Mouse (Mus musculus): ENCODE measurements around the gene Ahnak2. TPM values are rescaled to one million over a fixed set of nuclear protein-coding genes. Genes with fewer than 3 reads are reported as not detected.

The Ahnak2 gene
- total and polyA plus RNA-seq, 3 experiments: 3.1 to 27.7 (median 14.6) TPM

DNA sequence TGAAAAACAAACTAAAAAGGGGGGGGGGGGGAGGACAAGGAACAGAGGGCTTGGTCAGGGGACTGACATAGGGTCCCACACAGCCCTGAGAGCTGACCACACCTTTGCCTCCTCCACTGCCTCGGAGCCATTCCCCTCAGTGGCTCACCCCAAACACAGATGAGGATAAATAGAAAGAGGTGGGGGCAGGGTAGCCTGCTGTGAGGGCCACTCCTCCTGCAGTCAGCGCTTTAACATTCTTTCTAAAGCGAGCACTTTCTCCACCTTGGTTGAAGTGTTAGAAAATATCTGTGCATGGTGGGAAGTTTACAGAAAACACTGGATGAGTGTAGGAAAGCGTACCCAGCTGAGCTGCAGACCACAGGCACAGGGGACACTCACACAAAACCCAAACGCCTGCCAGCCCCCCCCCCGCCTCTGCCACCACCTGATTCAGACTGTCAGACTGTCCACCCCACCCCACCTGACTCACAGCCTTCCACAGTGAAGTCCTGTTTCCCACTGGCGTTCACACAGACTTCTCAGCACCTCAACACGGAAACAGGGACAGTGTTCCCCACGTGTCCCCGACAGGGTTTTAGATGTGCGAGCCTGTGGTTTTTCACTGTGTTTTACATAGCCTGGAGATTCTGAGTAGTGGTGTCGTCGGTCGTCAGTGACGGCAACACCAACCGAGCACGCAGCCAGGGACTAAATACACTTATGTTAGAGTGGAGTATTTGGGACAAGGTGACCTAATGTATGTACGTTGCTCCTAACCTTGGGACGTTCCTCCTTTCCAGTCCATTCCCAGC lies 7.8 kb upstream of the Ahnak2 start:
- Histone ChIP-seq H3K4me1 (ENCODE audit: control insufficient read depth in 1 of 2, insufficient read depth in 2 of 2) (peaks cover 0 to 16% of the 10 kb centered on the region in 2 experiments; a peak in 3 of 4 replicates), H3K4me2 (ENCODE audit: insufficient read depth, low read depth, poor library complexity, severe bottlenecking) (no peak overlapping the region), H3K9me3 (replicated peaks; ENCODE audit: low read length) (no peaks in the 10 kb centered on the region), H3K4me3 (replicated peaks in 1 of 3; ENCODE audit: low read depth in 2 of 3, low read length in 2 of 3, poor library complexity in 1 of 3) (no peak overlapping the region), H3K27me3 (replicated peaks) (peaks cover 10% of the 10 kb centered on the region), H3K79me2 (replicated peaks; ENCODE audit: control insufficient read depth, extremely low read depth, insufficient read depth, poor library complexity, severe bottlenecking) (no peaks in the 10 kb centered on the region), H3K36me3 (replicated peaks in 1 of 2; ENCODE audit: control insufficient read depth in 1 of 2, insufficient read depth in 1 of 2, low read length in 1 of 2) (peaks cover 3 to 40% of the 10 kb centered on the region in 2 experiments), H3K27ac (ENCODE audit: insufficient read depth, low read depth) (no peak overlapping the region), H3K9ac (ENCODE audit: insufficient read depth, low read depth) (no peak overlapping the region)
- no peak for DNase-seq (ENCODE audit: extremely low read depth)
- dilution Hi-C loops (cut with MboI; ENCODE audit: extremely low pct_ligation_motif_present, extremely low pct_unique_long_range_greater_than_20kb, low sequenced_read_pairs): loop anchor here (10.0 kb wide), 1 partner anchor 65 kb away; no protein-coding TSS in a partner anchor
- in situ Hi-C loops (cut with MboI; ENCODE audit: low pct_ligation_motif_present, low pct_unique_long_range_greater_than_20kb, low sequenced_read_pairs): no loop called here
- no peak for TF ChIP-seq RCOR1 (conservative IDR thresholded peaks at IDR 0.05; ENCODE audit: low read depth, low read length)
- no peak for TF ChIP-seq CHD2 (IDR thresholded peaks at IDR 0.05; ENCODE audit: low read length)
- TF ChIP-seq E2F4 (IDR thresholded peaks at IDR 0.05; ENCODE audit: insufficient replicate concordance, low read depth, low read length): no peak
- TF ChIP-seq UBTF (IDR thresholded peaks at IDR 0.05; ENCODE audit: low read depth, low read length): no peak
- TF ChIP-seq MXI1 (IDR thresholded peaks at IDR 0.05; ENCODE audit: low read depth, low read length): no peak
- no peak for TF ChIP-seq MYC (IDR thresholded peaks at IDR 0.05; ENCODE audit: low read depth, low read length)

DNA sequence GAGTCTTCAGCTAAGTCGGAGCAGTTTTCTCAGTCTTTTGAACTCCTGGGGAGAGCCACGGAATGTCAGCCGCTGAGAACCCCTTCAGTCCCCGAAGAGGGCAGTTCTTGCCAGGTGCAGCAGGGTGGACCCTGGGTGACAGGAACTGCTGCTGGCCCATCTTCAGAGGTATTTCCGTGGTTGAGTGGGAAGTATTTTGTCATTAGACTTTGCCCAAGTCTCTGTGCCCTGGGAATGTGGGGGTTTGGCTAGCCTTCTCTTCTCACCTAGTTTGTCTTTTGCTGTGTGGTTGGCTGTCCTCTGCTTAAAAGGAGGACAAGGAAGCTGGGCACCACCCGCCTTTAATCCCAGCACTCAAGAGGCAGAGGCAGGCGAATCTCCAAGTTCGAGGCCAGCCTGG lies 7.2 kb upstream of the Ahnak2 start:
- H3K27me3 ChIP-seq (replicated peaks): peaks cover 10% of the 10 kb centered on the region
- in situ Hi-C loops (cut with MboI; ENCODE audit: low pct_ligation_motif_present, low pct_unique_long_range_greater_than_20kb, low sequenced_read_pairs): no loop called here
- dilution Hi-C loops (cut with MboI; ENCODE audit: extremely low pct_ligation_motif_present, extremely low pct_unique_long_range_greater_than_20kb, low sequenced_read_pairs): loop anchor here (10.0 kb wide), 1 partner anchor 65 kb away; no protein-coding TSS in a partner anchor
- TF ChIP-seq EP300 (IDR thresholded peaks at IDR 0.05; ENCODE audit: low read length) (no peak), JUN (IDR thresholded peaks at IDR 0.05; ENCODE audit: insufficient read depth, low read depth, low read length) (no peak), USF2 (conservative IDR thresholded peaks at IDR 0.05; ENCODE audit: low read depth, low read length) (no peak), ELF1 (IDR thresholded peaks at IDR 0.05; ENCODE audit: low read depth, low read length) (no peak), MEF2A (IDR thresholded peaks at IDR 0.05; ENCODE audit: borderline replicate concordance, low read depth, low read length) (no peak), UBTF (IDR thresholded peaks at IDR 0.05; ENCODE audit: low read depth, low read length) (no peak), MYC (IDR thresholded peaks at IDR 0.05; ENCODE audit: low read depth, low read length) (no peak), USF1 (IDR thresholded peaks at IDR 0.05; ENCODE audit: low read depth, low read length) (no peak), ZKSCAN1 (IDR thresholded peaks at IDR 0.05; ENCODE audit: borderline replicate concordance, low read depth, low read length) (no peak), CHD2 (IDR thresholded peaks at IDR 0.05; ENCODE audit: low read length) (no peak), MAZ (IDR thresholded peaks at IDR 0.05; ENCODE audit: low read depth, low read length) (no peak), BHLHE40 (IDR thresholded peaks at IDR 0.05; ENCODE audit: low read depth, low read length) (no peak), TCF12 (IDR thresholded peaks at IDR 0.05; ENCODE audit: low read depth, low read length) (no peak), POLR2A (IDR thresholded peaks at IDR 0.05; ENCODE audit: low read depth, low read length) (no peak), E2F4 (IDR thresholded peaks at IDR 0.05; ENCODE audit: insufficient replicate concordance, low read depth, low read length) (no peak), SIN3A (IDR thresholded peaks at IDR 0.05; ENCODE audit: low read length) (no peak), MAFK (IDR thresholded peaks at IDR 0.05; ENCODE audit: insufficient replicate concordance, low read length) (no peak)
- H3K4me3 ChIP-seq (replicated peaks in 1 of 3; ENCODE audit: low read depth in 2 of 3, low read length in 2 of 3, poor library complexity in 1 of 3): peak overlapping the region in 1 of 3 experiments; percentile 64
- peaks cover 3 to 33% of the 10 kb centered on the region in 2 experiments for H3K36me3 ChIP-seq (replicated peaks in 1 of 2; ENCODE audit: control insufficient read depth in 1 of 2, insufficient read depth in 1 of 2, low read length in 1 of 2)
- no peak for DNase-seq (ENCODE audit: extremely low read depth)
- peak overlapping the region; percentile 67 for H3K9ac ChIP-seq (ENCODE audit: insufficient read depth, low read depth)
- peaks cover 0 to 22% of the 10 kb centered on the region in 2 experiments; a peak in 3 of 4 replicates for H3K4me1 ChIP-seq (ENCODE audit: control insufficient read depth in 1 of 2, insufficient read depth in 2 of 2)
- H3K9me3 ChIP-seq (replicated peaks; ENCODE audit: low read length): no peaks in the 10 kb centered on the region
- no peak overlapping the region for H3K27ac ChIP-seq (ENCODE audit: insufficient read depth, low read depth)
- no peaks in the 10 kb centered on the region for H3K79me2 ChIP-seq (replicated peaks; ENCODE audit: control insufficient read depth, extremely low read depth, insufficient read depth, poor library complexity, severe bottlenecking)
- peak overlapping the region; percentile 90 for H3K4me2 ChIP-seq (ENCODE audit: insufficient read depth, low read depth, poor library complexity, severe bottlenecking)

All from CH12.LX (cell line).